Mouse (Mus musculus) ZHBTc4 (cell line): ENCODE data around the gene Pla2g6.

Experiments used
- DNase-seq: peaks from one replicate; pipeline ENCODE4 v3.0.0-alpha.2; 2011; ENCODE audit warnings: low read depth, low spot score

The Pla2g6 gene

DNA sequence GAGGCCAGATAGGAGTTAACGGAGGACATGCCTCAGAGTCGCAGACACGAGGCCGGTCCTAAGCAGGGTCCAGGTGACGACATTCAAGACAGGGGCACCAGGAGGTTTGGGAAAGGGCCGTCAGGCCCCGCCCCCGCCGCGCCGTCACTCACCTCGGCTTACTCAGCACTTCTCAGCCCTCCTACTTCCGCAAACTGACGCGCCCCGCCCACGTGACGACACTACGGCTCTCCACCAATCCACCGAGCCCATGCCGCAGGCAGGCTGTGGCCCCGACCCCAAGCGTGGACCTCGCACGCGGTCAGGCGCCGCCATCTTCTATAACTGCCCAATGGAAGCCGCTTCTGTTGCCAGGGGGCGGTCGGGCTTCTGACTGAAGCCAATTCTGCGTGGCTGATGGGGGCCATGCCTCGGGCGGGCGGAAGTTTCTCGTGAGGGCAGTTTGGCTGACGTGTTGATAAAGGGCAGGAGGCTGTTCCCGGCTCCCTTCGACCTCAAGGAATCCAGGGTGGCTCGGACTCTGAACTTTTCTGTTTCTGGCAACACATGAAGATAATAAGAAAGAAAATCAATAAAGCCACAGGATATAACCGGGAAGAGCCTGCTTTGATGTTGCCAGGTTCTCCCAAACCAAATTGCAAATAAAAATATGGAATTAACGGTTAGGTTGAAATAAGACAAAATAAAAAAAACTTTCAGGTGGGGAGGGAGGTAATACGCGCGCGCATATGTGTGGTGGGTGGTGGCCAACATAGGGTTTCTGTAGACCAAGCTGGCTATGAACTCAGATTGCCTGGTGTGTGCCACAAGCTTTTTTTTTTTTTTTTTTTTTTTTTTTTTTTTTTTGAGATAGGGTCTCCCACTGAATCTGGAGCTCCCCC is at the start of gene Pla2g6:
Gene Pla2g6 (minus strand): TSS at position 333 of the 881 bp plus-strand sequence.
- DNase-seq = peak; percentile 100

DNA sequence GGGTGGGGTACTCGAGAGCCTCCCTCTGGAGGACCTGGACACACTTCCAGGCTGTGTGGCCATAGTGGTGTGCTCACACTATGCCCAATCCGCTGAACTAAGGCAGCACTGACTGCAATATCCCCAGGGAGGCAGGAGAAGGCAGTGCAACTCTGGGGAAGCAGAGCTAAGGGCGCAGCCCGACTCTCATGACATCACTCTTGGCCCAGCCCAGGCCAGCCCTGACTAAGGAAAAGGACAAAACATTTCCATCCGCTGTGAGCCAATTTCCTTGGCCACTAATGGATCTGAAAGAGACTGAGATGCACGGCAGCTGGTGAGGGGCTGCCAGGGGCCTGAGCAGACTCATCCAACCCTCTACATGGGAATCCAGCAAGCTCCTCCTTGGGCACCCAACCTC is 49.5 kb upstream of the Pla2g6 start:
- no peak for DNase-seq

DNA sequence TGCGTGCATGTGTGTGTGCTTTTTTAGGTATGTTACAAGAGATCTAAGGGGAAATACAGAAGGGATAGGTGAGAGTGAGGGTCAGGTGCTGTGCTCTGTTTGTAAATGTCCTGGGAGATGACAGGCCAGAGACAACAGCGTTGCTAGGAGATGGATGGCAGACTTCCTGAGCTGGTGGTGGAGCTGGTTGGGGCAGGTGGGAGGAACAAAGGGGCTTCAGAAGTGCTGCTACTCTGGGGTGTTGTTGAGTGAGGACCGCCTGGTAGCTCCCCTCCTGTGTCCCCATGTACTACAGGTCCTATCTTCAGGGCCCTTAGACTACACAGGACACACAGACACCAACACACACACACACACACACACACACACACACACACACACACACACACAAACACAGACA is 46.6 kb upstream of the Pla2g6 start:
- DNase-seq = no peak

DNA sequence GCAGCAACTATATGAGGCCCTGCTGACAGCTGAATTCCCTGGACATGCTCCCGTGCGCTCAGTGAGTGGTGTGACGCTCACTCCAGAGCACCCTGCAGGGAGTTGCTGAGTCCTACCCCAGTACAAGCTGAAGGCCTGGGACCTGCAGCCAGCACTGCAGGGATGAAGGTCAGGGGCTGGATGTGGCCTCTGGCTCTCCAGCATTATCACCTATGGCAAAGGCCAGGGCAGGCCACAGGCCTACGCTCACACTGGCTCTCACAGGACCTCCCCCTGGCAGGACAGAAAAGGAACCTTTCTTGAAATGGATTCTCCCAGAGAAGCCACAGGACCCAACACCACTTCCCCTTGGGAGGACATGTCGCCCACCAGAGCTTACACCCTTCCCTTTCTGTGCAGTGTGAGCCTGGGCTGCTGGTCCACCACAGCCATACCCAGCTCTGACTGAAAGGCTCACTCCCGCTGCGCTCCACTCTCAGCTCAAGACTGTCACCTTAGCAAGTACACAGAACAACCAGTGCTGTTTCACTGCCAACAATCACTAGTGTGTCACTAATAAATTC is 42.2 kb upstream of the Pla2g6 start:
- DNase-seq = no peak

DNA sequence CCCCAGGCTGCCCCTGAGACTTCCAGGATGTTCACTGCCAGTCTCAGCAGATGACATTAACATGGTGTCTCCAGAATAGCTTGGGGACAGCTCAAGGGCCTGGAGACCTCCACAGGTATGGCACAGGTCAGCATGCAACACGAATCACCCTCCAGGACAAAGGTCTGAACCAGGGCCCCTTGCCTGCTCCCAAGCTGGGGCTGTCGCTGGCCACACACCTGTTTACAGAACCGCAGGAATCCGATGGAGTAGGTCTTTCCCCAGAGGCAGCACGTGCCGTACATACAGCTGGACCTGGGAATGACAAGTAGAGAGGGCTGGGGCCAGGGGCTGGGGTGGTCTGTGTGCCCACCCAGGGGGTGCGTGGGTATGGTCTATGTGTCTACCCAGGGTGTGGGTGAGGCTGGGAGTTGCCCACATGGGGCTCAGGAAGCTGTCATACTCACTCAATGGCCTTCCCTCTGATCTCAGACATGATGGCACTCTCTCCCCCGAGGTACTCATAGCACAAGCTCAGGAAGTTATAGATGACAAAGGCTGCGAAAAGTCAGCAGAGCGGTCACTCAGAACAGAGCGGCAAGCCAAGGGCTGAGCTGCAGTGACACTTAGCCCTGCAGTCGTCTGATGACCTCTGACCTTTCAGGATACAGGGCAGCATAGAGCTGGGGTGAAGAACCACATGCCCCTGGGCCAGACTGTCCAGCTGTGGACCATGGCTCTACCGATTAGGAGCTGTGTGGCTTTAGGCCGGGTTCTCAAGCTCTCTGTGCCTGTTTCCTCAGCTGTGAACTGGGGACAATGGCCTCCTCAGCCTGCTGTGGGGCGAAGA is 41.5 kb upstream of the Pla2g6 start:
- DNase-seq = no peak

DNA sequence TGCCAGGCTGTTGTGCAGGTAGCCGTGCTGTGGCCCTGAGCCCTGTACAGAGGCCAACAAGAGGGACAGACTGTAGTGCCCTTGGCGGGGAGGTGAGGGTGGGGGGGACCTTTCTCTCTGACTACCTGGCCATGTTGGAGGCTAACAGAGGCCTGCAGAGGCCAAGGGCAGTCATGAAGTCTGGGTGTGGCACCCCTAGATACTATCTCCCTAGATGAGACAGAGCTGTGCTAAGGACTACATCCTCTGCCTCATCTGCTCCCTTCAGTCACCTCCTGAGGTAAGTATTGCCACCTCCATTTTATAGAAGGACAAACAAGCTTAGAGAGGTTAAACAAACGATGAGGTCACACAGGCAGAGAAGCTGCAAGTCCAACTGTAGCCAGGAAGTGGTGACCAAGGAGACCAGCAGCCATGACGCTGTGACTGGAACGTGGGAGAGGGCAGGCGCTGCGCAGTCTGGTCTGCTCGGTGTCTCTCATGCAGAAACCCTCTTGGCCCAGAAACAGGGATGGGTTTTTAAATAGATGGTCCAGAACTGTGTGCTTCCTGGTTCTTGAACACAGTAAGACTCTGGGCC is 40.8 kb upstream of the Pla2g6 start:
- no peak for DNase-seq

DNA sequence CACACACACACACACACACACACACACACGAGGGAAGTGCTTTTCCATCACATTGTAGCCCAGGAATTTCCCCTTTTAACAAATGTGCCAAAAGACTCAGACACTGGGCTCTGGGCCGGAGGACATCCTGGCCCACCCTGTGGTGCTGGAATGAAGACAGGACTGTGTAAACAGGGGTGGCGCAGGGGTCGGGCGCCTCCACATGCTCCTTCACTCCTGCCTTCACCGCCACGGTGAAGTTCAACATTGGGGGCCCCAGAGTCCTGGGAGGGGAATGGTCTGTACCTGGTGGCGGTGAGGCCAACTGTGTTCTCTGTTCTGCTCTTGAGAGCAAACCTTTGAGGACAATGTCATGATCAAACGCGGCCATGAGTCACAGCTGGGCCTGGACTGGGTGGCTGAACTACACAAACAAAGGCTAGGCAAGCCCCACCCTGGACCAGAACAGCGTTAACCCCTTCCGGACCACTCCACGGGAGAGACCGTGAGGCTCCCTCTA is 40.2 kb upstream of the Pla2g6 start:
- DNase-seq = peak; percentile 74

DNA sequence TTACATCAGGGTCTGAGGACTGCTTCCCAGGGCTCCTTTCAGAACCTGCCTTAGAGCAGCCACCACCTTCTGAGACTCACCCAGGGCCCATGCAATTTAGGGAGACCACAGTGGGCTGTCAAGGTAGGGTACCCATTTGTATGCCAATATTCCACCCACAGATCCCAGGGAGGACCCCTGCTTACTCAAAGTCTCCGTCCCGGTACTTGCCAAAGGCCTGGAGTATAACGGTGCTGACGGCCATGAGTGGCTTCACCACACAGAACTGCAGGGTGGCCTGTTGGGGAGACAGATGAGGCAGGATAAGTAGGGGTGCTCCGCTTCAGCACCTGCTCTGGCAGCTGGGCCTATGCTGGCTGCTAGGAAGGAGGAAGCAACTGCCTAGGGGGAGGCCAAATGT is 38.2 kb upstream of the Pla2g6 start:
- DNase-seq = no peak

DNA sequence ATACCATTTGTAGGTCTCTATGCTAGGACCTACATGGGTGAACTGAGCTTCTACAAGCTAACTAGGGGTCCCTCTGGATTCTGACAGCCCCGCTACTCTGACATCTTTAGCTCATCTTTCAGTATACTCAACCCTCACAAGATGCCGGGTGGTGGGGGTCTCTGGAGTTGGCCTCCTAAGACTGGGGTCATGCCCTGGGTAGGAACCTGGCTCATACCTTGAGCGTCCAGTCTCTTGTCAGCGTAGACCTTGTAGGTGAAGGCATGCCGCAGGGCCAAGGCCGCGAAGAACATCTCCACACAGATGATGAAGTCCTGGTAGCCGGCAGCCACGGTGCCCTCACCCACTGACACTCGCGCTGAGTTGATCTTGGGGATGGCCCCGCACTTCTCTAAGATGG is 36.9 kb upstream of the Pla2g6 start:
- DNase-seq = no peak

DNA sequence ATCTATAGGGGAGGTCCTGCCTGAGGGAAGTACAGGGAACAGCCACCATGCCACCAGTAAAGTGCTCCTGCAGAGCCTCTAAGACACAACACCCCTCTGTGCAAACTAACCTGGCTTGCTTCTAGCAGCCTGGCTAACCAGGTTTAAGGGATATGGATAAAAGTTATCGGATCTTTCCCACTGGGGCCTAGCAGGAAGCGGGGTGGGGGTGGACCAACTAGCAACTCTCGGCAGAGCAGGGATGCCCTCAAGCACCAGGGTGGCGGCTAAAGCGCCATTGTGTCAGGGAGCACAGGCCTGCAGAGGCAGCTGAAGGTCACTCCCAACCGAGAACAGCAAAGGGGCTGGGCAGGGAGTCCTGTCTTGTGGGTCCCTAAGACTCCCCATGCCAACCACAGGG is 35.9 kb upstream of the Pla2g6 start:
- no peak for DNase-seq

DNA sequence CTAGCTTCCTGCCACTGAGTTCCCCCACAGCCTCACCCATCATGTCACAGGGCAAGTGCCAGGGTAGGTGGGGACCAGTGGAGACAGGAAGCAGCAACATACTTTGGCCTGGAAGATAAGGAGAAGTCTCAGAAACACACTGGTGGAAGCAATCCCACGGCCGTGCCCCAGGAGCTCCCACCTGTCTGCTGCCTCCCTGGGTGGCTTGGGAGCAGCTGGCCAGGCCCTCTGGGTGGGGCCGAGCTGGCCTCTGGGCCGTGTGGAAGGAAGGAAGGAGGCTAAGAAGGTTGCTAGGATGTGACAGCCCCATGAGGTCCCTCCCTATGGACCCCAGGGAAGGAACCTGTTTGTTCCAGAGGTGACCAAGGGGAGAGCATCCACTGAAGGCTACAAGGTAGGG is 32.8 kb upstream of the Pla2g6 start:
- DNase-seq = no peak

DNA sequence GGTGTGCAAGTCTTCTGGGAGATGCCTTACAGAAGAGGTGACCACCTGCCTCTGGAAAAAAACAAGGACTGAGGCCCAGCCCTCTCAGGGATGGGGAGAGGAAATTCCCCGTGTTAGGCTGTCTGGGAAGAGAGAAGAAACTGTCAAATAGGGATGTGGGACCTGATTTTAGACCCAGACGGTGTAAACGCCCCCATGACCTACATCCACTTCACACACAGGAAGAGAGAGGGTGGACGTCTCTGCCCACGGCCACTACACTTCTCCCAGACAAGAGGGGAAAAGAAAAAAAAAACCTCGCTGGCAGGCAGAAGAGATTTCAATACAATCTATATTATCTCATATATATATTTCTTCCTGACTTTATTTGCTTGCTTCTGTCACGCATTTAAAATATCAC is 32.2 kb upstream of the Pla2g6 start:
- no peak for DNase-seq

DNA sequence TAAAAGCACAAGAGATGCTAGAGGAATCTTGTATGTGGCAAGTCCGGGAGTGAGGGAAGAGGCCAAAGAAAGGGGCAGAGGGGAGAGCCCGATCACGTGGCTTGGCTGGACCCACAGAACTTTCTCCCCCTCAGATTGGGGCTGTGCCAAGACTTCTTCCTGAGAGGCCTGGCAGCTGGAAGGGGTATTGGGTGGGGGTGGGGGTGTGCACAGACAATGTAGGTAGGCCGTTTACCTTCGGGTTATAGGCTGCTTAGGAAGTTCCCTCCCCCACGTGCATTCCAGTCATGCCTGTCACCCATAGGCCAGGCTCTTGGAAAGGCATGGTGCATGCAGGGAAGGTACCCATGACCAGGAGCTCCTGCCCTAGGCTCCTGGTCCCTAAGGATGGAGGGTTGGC is 31.8 kb upstream of the Pla2g6 start:
- peak; percentile 39 for DNase-seq

DNA sequence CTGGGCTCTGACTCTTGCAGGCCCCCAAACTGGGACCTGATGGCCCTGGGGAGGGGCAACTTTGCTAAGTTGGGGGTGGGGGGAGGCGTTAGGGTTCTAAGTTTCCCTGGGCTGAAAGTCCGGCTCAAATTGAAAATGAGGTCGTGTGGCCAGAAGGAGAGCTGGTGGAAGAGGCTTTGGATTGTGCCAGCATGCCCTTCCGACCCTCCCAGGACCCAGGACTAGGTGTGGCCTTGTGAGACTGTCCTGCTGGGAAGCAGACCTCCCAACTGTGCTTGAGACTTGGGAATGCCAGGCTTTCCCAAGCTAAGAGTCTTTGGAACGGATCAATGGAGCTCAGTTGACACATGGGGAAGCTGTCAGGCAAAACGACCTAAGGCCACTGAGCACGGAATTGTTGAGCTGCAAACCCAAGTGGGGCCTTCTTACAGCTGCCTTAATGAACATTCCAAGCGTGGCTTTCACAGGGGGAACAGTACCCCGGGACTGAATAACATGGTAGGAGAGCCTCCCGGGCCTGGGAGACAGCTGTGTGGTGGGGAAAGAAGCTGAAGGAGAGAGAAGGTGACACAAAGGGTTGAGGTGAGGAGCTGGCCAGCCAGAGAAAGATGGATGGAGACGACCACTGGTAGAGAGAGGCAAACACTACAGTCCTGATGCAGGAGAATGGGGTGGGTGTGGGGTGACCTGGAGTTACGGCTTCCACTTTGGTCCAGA is 29.9 kb upstream of the Pla2g6 start:
- no peak for DNase-seq

DNA sequence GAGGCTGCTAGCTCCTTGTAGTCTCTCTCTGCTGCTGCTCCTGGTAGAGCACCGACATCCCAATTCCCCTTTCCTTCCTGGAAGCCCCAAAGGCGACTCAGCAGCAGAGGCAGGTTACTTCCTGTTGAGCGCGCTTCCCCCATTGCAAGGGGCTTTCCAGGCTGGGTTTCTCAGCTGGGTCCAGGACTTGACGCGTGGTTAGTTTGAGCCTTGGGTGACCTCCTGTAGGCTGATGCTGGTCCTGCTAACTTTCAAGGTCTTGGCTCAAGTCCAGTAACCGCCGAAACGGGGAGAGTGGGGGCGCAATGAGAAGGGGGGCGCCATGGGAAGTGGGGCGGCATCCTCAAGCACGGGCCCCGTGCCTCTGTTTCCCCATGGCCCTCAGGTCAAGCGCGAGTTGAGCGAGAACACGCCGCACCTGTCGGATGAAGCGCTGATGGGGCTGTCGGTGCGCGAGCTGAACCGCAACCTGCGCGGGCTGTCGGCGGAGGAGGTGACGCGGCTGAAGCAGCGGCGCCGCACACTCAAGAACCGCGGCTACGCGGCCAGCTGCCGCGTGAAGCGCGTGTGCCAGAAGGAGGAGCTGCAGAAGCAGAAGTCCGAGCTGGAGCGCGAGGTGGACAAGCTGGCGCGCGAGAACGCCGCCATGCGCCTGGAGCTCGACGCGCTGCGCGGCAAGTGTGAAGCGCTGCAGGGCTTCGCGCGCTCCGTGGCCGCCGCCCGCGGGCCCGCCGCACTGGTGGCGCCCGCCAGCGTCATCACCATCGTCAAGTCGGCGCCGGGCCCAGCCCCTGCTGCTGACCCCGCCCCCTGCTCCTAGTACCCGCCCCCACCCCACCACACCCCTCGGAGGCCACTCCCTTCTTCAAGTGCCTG is 29.1 kb upstream of the Pla2g6 start:
- DNase-seq = peak; percentile 92

DNA sequence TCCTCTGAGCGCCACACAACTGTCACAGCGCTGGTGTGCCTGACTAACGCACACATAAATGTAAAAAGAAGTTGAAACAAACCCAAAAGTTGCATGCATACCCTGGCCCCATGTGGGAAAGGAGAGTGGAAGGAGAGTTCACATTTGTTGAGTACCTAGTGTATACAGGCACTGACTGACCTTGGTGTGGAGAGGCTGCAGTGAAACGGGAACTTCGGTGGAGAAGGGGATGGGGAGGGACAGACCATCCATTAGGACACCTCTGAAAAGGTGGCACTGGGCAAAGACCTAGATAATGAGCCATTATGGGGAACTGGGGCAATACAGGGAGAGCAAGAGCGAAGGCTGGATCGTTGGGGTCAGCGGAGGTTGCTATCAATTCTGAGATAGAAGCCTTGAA is 28.3 kb upstream of the Pla2g6 start:
- no peak for DNase-seq

DNA sequence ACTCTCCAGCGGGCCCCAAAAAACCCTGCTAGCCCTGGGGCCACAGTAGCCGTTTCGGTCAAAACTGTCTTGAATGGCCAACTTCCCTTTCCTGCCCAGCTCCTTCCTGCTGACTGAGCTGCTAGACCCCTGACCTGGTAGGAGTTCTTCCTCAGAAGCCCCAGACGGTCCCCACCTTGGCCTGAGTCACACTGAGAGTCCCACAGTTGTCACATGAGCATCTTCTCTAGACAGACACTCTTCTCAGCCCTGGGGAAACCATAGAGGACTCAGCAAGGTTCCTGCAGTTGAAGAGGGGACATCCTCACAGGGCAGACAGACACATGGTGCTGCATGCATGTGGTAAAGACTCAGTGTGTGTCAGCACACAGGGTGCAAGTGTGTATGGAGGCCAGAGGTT is 26.4 kb upstream of the Pla2g6 start:
- DNase-seq = no peak

DNA sequence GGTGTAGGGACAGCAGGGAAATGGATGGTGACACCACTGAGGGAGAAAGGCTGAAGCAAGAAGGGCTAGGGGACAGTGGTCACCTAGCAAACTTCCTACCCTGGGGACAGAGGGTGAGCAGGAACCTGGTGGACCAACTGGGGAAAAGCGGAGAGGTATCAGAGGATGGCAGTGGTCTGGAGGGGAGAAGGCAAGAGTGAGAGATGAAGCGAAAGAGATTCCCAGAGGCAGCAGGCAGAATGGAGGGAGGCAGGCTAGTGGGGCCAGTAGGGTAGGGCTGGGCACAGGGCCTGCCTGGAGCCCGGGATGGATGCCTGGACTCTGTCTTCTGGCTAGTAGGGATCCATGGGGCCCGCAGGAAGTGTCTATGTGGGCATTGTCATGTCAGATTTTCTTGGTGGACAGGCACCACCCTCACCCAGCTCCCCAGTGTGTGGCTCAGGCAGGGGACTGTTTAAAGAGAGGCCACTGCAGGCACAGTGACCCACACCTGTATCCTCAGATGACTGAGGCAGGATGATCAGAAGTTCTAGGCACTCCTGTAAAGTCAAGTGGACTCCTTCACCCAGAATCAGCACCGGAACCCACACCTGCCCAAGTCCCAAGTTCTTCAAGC is 25.6 kb upstream of the Pla2g6 start:
- DNase-seq = no peak

DNA sequence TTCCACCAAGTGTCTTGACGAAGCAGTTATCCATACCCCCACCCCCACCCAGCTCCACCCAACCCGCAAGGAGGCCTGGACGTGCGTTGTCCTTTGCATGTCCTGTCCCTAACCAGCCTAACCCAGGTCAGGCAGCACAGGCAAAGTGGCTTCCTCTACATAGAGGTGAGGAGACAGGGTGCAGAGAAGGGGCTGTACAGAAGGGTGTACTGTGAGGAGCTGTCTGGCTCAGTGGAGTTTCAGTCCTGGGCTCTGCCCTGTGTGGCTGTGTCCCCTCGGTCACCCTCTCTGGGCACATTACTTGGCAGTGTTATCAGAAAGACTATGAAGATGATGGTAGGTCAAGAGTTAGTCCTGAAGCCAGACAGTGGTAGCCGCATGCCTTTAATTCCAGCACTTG is 24.3 kb upstream of the Pla2g6 start:
- DNase-seq = no peak

DNA sequence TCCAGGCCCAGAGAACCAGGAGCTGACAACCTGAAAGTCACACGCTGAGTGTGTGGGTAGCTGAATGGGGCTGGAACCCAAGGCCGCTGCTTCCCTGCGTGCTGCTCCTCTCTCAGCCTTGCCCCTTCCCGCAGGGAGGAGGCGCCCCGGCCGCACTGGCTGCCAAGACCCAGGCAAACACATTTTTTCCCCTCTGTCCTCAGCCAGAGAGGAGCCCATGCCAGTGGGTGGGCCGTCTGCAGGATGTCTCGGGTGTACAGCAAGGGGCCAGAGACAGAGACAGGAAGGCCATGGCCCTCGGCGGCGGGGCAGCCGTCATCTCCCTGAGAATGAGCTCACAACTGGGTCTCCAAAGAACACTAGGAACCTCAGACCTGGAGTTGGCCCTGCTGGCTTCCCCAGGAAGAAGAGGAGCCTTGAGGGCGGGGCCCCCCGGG is 23.2 kb upstream of the Pla2g6 start:
- no peak for DNase-seq
